Mouse (Mus musculus) brown adipose tissue, adult 24 weeks (tissue): ENCODE data around the gene Psmd11. TPM values are rescaled to one million over a fixed set of nuclear protein-coding genes. Genes with fewer than 3 reads are reported as not detected.

Source experiments
- H3K27ac ChIP-seq: fragments of 200-500 bp; replicated peaks from 2 replicates; pipeline ENCODE4 v1.5.1; 2012; ENCODE audit warnings: low read depth, mild to moderate bottlenecking, low read length
- H3K4me1 ChIP-seq: fragments of 200-500 bp; 2 replicates; pipeline ENCODE4 v1.6.1; 2012; ENCODE audit warnings: low read length, mixed read lengths; ENCODE audit not compliant: control insufficient read depth, insufficient read depth, insufficient read length
- H3K4me3 ChIP-seq: fragments of 200-500 bp; 2 replicates; pipeline ENCODE4 v1.5.1; 2012; ENCODE audit warnings: low read depth, mild to moderate bottlenecking, low read length, moderate library complexity; ENCODE audit not compliant: insufficient read depth
- polyA plus RNA-seq: library from polyadenylated mRNA; stranded (reverse); fragments of >200 nt; gene quantifications from 2 replicates; pipeline ENCODE4 v1.2.4, GENCODE M21; 2012; ENCODE audit not compliant: missing spikeins, insufficient read depth, insufficient read length

Gene Psmd11
- polyA plus RNA-seq, 1 experiment: 103 TPM

- Histone ChIP-seq H3K27ac (no peak overlapping the region), H3K4me3 (no peak overlapping the region), H3K4me1 (no peaks in the 10 kb centered on the region)
Measured at GRCm38 (mm10) chr11:80484191-80484791, 55.9 kb downstream of the Psmd11 start.

- Histone ChIP-seq H3K4me3 (no peak overlapping the region), H3K27ac (no peak overlapping the region), H3K4me1 (no peaks in the 10 kb centered on the region)
Measured at GRCm38 (mm10) chr11:80485120-80485551, 56.7 kb downstream of the Psmd11 start.

DNA sequence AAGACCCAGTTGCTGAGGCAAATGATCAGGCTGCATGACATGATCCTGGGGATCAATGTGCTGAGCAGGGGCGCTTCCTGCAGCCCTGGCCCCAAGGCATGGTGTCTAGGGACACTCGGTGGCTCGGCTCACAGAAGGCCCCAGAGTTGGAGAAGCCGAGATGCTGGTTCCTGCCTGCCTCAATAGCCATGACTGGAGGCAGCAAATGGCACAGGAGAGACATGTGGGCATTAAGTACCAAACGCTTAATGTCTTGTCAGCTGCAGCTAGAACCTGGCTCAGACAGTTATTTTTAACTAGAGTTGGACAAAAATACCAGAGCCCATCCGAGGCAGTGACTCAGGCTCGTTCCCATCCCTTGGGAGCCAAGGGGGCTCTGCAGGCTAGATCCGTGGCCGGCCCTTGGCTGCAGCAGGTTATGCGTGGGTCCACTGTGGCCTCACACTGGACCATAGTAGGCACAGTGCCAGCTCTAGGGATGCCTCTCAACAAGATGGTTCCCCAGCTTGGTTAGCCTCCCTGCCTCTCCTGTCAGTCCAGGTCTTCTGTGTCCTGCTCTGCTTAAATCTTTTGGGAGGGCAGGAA, 57.3 kb downstream of the Psmd11 start:
- Histone ChIP-seq H3K27ac (no peak overlapping the region), H3K4me3 (no peak overlapping the region), H3K4me1 (no peaks in the 10 kb centered on the region)

DNA sequence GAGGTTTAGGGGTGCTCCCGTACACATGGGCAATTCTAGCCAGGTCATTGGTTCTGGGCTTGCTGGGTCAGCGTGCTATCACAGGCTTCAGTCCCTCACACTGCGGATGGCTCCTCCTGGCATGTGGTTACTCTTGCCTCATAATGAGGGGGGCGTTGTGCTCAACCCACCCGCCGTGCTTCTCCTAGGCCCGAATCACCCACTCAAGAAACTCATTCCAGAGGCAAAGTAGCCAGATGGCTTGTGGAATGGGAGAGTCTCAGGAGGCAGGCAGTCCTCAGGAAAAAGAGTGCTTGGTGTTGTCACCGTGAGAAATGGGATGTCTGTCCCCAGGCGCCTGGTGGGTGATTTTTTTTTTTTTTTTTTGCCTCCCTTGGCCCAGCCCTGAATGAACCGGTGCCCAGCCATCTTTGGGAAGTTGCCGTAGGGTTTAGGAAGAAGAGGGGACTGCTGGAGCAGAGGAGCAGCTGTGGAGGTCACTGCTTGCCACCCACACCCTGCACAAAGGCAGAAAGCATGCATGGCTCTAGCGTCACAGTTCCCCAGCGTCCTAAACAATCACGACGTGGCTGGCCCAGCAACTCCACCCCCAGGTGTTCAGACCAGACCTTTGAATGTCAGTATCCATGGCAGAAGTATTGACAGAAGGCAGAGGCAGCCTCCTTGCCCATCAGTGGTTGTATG, 59.6 kb downstream of the Psmd11 start:
- Histone ChIP-seq H3K27ac (no peak overlapping the region), H3K4me1 (no peaks in the 10 kb centered on the region), H3K4me3 (no peak overlapping the region)

- H3K4me1 ChIP-seq: no peaks in the 10 kb centered on the region
- no peak overlapping the region for H3K4me3 ChIP-seq
- H3K27ac ChIP-seq: no peak overlapping the region
Measured at GRCm38 (mm10) chr11:80489172-80489881, 60.9 kb downstream of the Psmd11 start.

DNA sequence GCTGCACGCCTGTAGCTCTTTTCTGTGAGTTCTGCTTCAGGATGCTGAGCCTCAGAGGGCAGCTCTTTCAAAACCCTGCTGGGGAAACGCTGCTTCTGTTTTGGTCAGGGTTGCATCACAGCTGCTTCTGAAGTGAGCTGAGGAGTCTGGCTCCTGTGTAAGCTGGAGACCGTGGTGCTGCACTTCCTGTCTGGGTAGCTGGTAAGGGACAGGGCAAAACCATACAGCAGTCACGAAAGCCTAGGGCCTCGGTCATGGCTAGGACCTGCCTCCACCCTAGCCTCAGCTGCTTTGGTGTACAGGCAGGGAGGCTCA, 61.4 kb downstream of the Psmd11 start:
- Histone ChIP-seq H3K4me3 (no peak overlapping the region), H3K27ac (no peak overlapping the region), H3K4me1 (no peaks in the 10 kb centered on the region)

- no peaks in the 10 kb centered on the region for H3K4me1 ChIP-seq
- no peak overlapping the region for H3K27ac ChIP-seq
- no peak overlapping the region for H3K4me3 ChIP-seq
Measured at GRCm38 (mm10) chr11:80490831-80491230, 62.4 kb downstream of the Psmd11 start.

- Histone ChIP-seq H3K4me1 (no peaks in the 10 kb centered on the region), H3K4me3 (no peak overlapping the region), H3K27ac (no peak overlapping the region)
Measured at GRCm38 (mm10) chr11:80493186-80493585, 64.8 kb downstream of the Psmd11 start.

GRCm38 (mm10) chr11:80494852-80495251, 66.4 kb downstream of the Psmd11 start:
- Histone ChIP-seq H3K4me3 (no peak overlapping the region), H3K4me1 (no peaks in the 10 kb centered on the region), H3K27ac (no peak overlapping the region)

DNA sequence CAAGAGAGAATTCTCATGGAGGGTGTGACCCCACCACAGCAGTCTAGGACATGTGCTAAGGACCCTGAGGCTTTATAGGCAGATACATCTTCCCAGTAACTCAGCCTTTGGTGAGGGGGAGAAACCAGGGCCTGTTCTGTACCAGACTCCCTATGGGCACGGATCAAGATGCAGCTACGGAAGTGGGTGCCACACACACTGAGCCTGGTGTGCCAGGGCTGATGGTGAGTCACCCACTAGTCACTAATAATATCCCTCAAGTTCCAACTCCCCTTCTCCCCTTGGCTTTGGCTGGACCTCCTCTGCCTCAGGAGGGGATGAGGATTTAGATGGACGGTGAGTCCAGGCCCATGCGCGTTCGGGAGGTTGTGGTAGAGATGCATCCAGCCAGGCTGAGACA, 67.6 kb downstream of the Psmd11 start:
- H3K4me1 ChIP-seq: no peaks in the 10 kb centered on the region
- H3K27ac ChIP-seq: no peak overlapping the region
- no peak overlapping the region for H3K4me3 ChIP-seq

DNA sequence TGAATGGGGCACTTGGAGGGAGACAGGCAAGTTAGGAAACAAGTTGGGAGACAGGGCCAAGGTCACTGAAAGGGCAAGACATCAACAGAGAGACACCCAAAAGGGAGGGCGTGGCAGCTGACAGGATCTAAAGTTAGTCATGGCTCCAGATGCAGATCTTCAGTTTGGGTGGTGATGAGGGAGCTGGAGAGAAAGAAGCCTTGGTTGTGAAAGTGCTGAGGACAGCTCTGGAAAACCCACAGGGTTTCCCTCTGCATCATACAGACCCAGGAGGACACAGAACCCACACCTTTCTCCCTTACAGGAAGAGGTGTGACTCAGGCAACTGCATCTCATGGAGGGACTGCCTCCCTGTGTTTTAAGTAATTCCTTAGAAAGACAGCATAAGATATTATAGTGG, 68.2 kb downstream of the Psmd11 start:
- Histone ChIP-seq H3K27ac (no peak overlapping the region), H3K4me1 (no peaks in the 10 kb centered on the region)

DNA sequence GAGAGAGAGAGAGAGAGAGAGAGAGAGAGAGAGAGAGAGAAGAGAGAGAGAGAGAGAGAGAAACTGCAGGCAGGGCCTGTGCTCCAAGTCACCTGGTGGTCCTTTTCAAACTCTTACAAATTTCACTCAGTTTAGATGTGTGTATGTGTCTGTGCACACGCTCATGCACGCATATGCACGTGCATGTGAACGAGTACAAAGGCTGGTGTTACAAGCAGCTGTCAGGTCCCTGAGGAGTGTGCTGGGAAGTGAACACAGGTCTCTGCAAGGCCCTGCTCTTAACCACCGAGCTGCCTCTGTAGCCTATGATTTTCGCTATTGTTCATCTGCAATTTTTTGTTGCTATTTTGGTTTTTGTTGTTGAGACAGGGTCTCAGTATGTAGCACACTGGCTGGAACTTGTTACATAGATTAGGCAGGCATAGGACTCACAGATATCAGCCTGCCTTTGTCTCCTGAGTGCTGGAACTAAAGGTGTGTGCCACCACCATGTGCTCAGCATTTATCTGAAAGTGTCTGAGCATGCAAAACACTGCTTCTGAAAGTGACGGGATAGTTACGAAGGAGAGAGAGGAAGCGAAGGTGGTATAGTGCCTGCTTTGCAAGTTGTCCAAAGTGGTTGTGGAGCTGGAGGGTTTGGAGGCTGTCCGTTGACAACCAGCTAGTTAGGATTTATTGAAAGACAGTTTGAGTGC, 69.0 kb downstream of the Psmd11 start:
- H3K27ac ChIP-seq: no peak overlapping the region
- no peak overlapping the region for H3K4me3 ChIP-seq
- no peaks in the 10 kb centered on the region for H3K4me1 ChIP-seq

More for the DNA sequence above, 68.2 kb downstream of the Psmd11 start:
- no peak overlapping the region for H3K4me3 ChIP-seq

DNA sequence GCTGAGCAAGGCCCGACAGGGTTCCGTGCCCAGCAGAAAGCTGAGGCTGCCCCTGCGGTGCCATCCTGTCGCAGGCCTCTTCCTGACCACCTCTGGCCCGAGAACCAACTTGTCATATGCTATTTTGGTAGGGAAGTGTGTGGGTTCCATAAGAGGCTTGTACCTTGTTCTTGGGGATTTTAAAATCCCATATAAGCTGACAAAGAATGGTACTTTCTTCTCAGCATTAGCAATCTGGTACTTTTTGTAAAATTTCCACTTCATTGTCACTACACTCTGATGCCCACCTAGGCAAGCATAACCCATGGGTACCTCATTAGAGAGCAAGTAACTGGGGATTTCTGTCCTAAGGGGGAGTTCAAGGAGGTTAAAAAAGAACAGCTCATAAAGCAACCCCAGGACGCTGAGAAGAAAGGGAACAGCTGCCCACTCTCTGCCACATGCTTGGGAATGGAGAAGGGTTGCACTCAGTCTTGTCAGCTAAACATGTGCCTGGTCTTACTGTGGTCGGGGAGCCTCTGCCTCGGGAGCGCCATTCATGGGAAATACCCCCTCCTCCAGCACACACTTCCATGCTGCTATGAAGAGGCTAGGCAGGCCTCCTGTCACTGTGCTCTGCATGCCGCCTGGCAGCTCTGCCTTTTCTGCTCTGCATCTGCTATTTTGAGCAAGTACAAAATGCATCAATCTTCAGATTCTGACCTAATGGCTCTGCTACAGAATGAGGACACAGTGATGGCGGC, 70.1 kb downstream of the Psmd11 start:
- H3K4me1 ChIP-seq: no peaks in the 10 kb centered on the region
- no peak overlapping the region for H3K4me3 ChIP-seq
- no peak overlapping the region for H3K27ac ChIP-seq

DNA sequence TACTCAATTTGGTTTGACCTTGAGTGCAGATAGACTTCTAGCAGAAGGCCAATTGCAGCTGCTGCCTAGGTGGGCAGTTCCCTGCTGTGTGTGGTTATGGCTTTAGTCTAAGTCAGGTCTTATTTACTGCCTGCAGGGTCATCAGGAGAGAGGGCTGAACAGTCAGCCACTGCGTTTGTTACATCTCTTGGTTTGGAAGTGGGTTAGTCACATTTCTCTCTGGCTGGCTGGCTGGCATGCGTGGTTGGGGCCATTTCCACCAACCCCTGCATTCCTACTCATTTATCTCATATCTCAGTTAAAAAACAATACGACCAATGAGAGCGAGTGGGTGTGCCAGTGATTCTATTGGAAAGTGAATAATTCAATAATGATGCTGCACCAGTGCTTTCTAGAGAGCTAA, 71.1 kb downstream of the Psmd11 start:
- H3K4me3 ChIP-seq: no peak overlapping the region
- no peaks in the 10 kb centered on the region for H3K4me1 ChIP-seq
- H3K27ac ChIP-seq: no peak overlapping the region
